Mouse (Mus musculus) urinary bladder, postnatal 25 days (tissue): ENCODE measurements around the gene Gpatch3.

Experiments
- DNase-seq: peaks from one replicate; pipeline ENCODE4 v3.0.0; 2022; ENCODE audit warnings: low spot score

The Gpatch3 gene

DNA sequence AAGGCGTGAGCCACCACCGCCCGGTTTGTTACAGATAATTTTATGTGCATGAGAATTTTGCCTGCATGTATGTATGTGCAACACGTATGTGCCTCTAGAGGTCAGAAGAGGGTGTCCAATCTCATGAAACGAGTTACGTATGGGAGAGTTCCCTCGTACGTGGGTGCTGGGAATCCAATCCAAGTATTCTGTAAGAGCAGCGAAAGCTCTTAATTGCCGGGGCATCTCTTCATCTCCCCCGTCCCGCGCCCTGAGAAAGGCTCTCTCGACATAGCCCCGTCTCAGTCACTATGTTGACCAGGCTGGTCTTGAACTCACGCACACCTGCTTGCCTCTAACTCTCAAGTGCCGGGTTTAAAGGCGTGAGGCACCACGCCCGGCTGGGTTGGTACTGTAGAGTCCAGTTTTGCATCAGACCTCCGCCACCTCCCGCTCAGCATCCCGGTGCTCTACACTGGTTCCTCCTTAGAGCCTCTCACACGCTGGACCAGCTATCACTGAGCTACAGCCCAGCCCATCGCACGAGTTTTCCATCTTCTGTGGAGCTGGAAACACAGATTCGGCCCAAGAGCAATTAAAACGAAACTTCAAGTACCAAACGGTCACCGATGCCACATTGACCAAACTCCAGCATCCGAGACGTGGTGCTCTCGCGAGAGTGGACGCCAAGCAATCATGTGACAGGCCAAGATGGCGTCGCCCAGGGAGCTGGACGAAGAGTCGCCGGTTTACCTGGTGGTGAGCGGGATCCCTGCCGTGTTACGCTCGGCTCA lies at the start of gene Gpatch3:
Gpatch3 (plus strand) TSS at position 676 of the 773 bp plus-strand sequence.
- peak; percentile 88 for DNase-seq

- no peak for DNase-seq
Measured at GRCm38 (mm10) chr4:133527788-133528187, 46.8 kb upstream of the Gpatch3 start.

- no peak for DNase-seq
Measured at GRCm38 (mm10) chr4:133532777-133533176, 41.8 kb upstream of the Gpatch3 start.

GRCm38 (mm10) chr4:133536081-133536480 lies 38.5 kb upstream of the Gpatch3 start:
- no peak for DNase-seq

- DNase-seq, result no peak
Measured at GRCm38 (mm10) chr4:133536652-133537051, 37.9 kb upstream of the Gpatch3 start.

- DNase-seq, result peak; percentile 89
Measured at GRCm38 (mm10) chr4:133545272-133546231, 29.0 kb upstream of the Gpatch3 start, which contains the start of gene Nudc. Gene Nudc (minus strand): TSS chr4:133545996.

DNA sequence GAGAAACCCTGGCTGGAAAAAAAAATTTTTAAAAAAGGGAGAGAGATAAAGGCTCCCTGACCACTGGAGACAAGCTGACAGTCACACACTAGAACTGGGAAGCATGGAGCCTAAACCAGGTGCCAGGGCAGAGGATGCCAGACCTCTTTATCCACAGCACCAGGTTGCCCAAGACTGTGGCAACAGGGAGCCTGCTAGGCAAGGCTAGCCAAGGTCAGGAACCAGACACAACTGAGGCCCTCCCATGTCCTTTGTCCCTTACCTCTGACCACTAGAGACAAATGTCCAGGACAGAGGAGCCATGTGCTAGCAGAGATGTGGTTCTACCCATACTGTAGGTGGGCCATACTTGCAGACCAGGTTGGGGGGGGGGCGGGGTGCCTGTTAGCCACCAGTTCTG lies 22.5 kb upstream of the Gpatch3 start:
- no peak for DNase-seq

DNA sequence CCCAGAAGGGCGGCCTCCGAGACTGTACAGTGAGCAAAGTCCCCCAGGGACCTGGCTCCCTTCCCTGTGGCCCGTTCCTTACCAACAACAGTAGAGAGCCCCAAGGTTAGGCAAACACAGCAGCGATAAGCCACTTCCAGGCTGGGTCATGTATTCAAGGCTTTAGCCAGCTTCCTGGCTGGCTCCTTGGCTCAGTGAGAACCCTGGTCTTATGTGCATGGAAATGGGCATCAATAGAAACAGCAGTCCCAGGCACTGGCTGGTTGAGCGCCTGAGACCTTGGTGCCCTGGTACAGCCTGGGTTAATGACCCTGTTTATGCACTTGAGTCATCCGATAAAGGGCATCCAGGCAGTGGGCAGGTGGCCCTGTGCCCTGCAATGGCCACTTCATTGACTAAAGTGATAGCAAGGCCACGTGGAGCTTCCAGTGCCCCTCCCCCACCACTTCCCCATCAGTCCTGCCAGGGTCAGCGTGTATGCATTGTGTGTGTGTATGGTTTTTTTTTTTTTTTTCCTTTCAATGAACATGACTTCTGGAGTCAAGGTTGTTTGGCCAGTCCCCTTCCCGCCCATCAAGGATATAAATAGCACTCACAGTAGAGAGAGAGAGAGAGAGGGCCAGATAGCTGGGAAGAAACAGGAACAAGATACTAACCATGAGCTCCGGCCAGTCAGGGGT lies 21.6 kb upstream of the Gpatch3 start, which contains the start of gene Nr0b2:
Nr0b2 (plus strand) TSS at position 609 of the 680 bp plus-strand sequence.
- no peak for DNase-seq

- no peak for DNase-seq
Measured at GRCm38 (mm10) chr4:133553448-133554330, 20.9 kb upstream of the Gpatch3 start.

DNA sequence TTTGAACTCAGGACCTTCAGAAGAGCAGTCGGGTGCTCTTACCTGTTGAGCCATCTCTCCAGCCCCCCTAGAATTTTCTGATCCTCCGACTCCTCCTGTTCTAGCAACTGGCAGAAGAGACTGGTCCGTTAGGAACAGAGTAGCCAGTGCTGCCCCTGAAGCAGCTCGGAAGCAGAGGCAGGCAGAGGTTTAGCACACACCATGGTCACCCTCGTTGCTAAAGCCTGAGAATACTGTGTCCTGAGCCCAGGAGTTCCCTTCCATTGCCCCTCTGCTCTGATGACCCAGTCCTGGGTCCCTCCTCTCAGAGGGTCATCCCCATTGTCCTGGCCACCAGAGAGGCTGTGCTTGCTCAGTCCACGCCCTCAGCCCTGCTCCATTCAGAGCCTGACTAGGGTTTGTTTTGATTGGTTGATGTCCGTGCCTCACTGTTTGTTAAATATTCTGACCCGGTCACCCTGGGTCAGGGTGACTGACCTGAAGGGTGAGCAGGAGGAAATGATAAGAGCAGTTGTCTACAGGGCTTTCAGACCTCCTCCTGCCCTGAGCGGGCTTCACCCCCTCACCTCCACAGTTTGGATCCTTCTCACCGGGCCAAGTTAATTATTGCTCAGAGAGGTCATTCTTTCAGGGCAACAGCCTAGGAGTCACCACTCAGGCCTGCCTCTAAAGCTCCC lies 17.4 kb upstream of the Gpatch3 start:
- no peak for DNase-seq

DNA sequence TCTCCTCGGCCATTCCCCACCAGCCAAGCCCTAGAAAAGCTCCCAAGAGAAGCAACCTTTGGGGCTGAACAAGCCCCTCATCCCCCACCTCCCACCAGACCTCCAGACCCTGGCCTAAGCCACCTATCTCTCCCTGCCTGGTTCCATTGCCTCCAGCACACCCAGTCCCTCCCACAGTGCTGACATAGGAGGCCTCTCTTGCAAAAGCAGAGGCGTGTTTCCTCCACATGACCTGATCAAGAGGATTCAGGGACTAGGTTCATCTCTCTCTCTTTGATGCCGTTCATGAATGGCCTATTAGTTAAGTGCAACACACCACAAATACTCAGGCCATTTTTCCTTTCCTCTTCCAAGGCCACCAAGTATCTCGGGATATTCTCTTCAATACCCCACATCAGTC lies 14.7 kb upstream of the Gpatch3 start:
- no peak for DNase-seq

GRCm38 (mm10) chr4:133561622-133562021 lies 12.9 kb upstream of the Gpatch3 start:
- DNase-seq, result no peak

DNA sequence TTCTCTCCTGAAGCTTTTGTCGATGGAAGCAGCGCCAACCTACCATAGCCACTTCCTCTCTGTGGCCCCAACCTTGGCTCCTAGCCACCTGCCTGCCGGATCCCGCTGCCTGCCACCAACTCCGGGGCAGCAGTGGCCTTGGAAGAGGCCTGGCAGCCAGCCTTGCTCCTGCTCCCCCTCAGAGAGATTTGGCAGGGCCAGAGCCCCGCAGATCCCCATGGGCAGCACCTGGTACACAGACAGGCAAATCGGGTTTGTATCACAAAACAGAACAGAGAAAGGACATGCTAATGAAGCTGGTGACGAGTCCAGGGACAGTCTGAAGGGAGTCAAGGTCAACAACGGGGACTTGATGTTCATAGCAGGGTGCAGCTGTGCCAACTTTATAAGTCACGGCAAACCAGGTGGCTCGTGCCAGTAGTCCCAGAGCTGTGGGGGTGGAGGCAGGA lies 11.4 kb upstream of the Gpatch3 start:
- DNase-seq, result no peak

GRCm38 (mm10) chr4:133567251-133567650 lies 7.3 kb upstream of the Gpatch3 start:
- DNase-seq, result no peak

DNA sequence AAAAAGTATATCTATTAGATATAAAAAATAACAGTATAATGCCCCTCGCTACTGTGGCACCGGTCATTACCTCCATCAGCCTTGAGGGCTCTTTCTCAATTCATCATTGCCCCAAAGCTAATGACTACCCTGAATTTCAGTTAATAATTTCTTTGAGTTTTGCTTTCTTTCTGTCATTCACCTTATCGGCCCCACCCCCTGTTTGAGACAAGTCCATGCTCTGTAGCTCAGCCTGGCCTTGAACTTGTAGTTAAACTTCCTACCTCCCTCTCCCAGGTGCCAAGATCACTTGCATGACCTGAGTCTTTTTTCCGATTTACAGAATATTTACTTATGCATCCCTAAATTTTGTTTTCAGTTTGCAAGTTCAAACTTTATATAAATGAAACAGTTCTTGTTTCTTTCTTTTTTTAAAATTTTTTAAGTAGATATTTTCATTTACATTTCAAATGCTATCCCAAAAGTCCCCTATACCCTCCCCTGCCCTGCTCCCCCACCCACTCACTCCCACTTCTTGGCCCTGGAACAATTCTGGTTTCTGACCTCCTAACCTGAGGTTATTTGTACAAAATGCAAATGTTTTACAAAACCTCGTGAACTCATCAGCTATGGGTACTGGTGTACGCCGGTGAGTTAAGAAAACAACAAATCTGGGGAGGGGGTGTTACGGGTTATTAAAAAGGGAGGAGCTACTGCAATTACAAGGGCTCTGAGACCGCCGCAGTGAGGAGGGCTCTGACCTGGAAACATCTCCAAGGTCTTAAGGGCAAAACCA lies 5.1 kb upstream of the Gpatch3 start:
- DNase-seq, result no peak

- DNase-seq, result no peak
Measured at GRCm38 (mm10) chr4:133570066-133570466, 4.5 kb upstream of the Gpatch3 start.

- no peak for DNase-seq
Measured at GRCm38 (mm10) chr4:133574843-133575202, 278 bp downstream of the Gpatch3 start.

- no peak for DNase-seq
Measured at GRCm38 (mm10) chr4:133577983-133578382, 3.4 kb downstream of the Gpatch3 start.

DNA sequence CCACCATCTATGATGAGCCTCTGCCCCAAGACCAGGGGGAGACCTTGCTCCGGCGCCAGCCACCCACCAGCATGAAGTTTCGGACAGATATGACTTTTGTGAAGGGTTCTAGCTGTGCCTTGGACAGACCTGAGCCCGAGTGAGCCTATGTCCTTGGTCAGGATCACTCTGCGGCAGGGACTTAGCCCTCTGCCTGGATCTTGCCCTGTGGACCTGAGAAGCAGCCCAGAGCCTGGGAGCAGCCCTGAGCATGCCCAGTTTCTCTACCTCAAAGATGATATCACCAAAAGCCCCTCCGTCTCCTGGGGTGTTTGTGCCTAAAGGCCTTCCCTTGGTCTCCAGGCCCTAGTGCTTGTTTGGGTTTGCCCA lies 9.1 kb downstream of the Gpatch3 start:
- peak; percentile 13 for DNase-seq
